Mouse (Mus musculus) Patski (cell line): ENCODE measurements at regions not wholly inside any gene's neighbourhood (a gene's known extent, or its start where the extent isn't known, plus 50 kb on each side); places are given as distances from the start of the nearest gene placed in this dataset.

ENCODE experiments used
- ATAC-seq: fragments of 100-300 bp; one replicate; pipeline ENCODE4 v1.8.0; 2021
- CTCF ChIA-PET: fragments of 350-600 bp; sonication (Branson Sonifier 250); formaldehyde crosslinking; loops from one replicate; lab custom pipeline; 2022; ENCODE audit warnings: inconsistent platforms; lab: Charles Lee
- POLR2A ChIA-PET: fragments of 350-600 bp; sonication (Branson Sonifier 250); formaldehyde crosslinking; loops from one replicate; lab custom pipeline; 2022; ENCODE audit warnings: antibody characterized with exemption, inconsistent platforms; lab: Charles Lee
- DNase-seq: peaks from one replicate; pipeline ENCODE4 v3.0.0-alpha.2; 2011; ENCODE audit warnings: low read depth, low spot score
- H3K27me3 ChIP-seq: fragments of 371-371 bp; one replicate; pipeline ENCODE4 v1.5.1; 2021
- CTCF ChIP-seq: fragments of 100-300 bp; IDR thresholded peaks from one replicate; pipeline ENCODE4 v1.5.1; 2021
- in situ Hi-C: fragments of 300-500 bp; cut with MboI; formaldehyde crosslinking; loops from 3 replicates; pipeline ENCODE4 v1.11.1; 2018; ENCODE audit warnings: low pct_unique_long_range_greater_than_20kb, mixed read lengths

GRCm38 (mm10) chr12:31154608-31155011 is 80.9 kb downstream of the Fam110c start:
- TF ChIP-seq CTCF, result no peak
- ATAC-seq (no peak), DNase-seq (no peak)
- no peaks in the 10 kb centered on the region for H3K27me3 ChIP-seq
- ChIA-PET CTCF (interaction anchor here (1.6 kb wide), 1 partner anchor 14 kb away, joined by 5 read pairs; no protein-coding TSS in a partner anchor), POLR2A (no interaction called here)
- in situ Hi-C loops, result no loop called here

GRCm38 (mm10) chr12:31156154-31156720 is 82.6 kb downstream of the Fam110c start:
- no peak for DNase-seq
- ChIA-PET CTCF (no interaction called here), POLR2A (no interaction called here)
- in situ Hi-C loops, result no loop called here
- no peak for TF ChIP-seq CTCF
- no peaks in the 10 kb centered on the region for H3K27me3 ChIP-seq
- ATAC-seq, result peak; percentile 62

GRCm38 (mm10) chr12:31157453-31157852 is 83.1 kb upstream of the Gm6993 start:
- DNase-seq (no peak), ATAC-seq (no peak)
- no peak for TF ChIP-seq CTCF
- ChIA-PET CTCF (interaction anchor here (0.6 to 2.8 kb wide), 3 partner anchors 10 to 1031 kb away, joined by 3 to 15 read pairs (median 4); no protein-coding TSS in a partner anchor), POLR2A (interaction anchor here (0.6 kb wide), 1 partner anchor 113 kb away, joined by 3 read pairs; no protein-coding TSS in a partner anchor)
- H3K27me3 ChIP-seq, result no peaks in the 10 kb centered on the region
- in situ Hi-C loops, result no loop called here

GRCm38 (mm10) chr12:31157890-31158289 is 82.7 kb upstream of the Gm6993 start:
- TF ChIP-seq CTCF, result no peak
- CTCF ChIA-PET, result interaction anchor here (0.6 to 2.8 kb wide), 3 partner anchors 10 to 1031 kb away, joined by 3 to 15 read pairs (median 4); no protein-coding TSS in a partner anchor
- no peak for DNase-seq
- in situ Hi-C loops, result no loop called here
- ATAC-seq, result no peak
- POLR2A ChIA-PET, result interaction anchor here (0.6 kb wide), 1 partner anchor 113 kb away, joined by 3 read pairs; no protein-coding TSS in a partner anchor
- no peaks in the 10 kb centered on the region for H3K27me3 ChIP-seq

- in situ Hi-C loops, result no loop called here
- POLR2A ChIA-PET, result interaction anchor here (0.6 kb wide), 1 partner anchor 192 kb away, joined by 4 read pairs; no protein-coding TSS in a partner anchor
- no peak for ATAC-seq
- TF ChIP-seq CTCF, result no peak
- CTCF ChIA-PET, result interaction anchor here (2.8 kb wide), 1 partner anchor 10 kb away, joined by 15 read pairs; no protein-coding TSS in a partner anchor
- no peak for DNase-seq
- no peaks in the 10 kb centered on the region for H3K27me3 ChIP-seq
Measured at GRCm38 (mm10) chr12:31158885-31159284, 81.7 kb upstream of the Gm6993 start.

- no peak for TF ChIP-seq CTCF
- ATAC-seq (no peak), DNase-seq (no peak)
- in situ Hi-C loops, result no loop called here
- CTCF ChIA-PET, result interaction anchor here (2.8 kb wide), 1 partner anchor 9 kb away, joined by 15 read pairs; no protein-coding TSS in a partner anchor
- POLR2A ChIA-PET, result interaction anchor here (0.6 kb wide), 1 partner anchor 192 kb away, joined by 4 read pairs; no protein-coding TSS in a partner anchor
- H3K27me3 ChIP-seq, result no peaks in the 10 kb centered on the region
Measured at GRCm38 (mm10) chr12:31159378-31159777, 81.2 kb upstream of the Gm6993 start.

GRCm38 (mm10) chr12:31168221-31168890 is 72.2 kb upstream of the Gm6993 start:
- ChIA-PET POLR2A (interaction anchor here (1.2 kb wide), 1 partner anchor 98 kb away, joined by 3 read pairs; no protein-coding TSS in a partner anchor), CTCF (interaction anchor here (1.0 to 3.2 kb wide), 13 partner anchors 10 to 135 kb away, joined by 3 to 15 read pairs (median 4); no protein-coding TSS in a partner anchor)
- DNase-seq (no peak), ATAC-seq (no peak)
- H3K27me3 ChIP-seq, result no peaks in the 10 kb centered on the region
- peak; percentile 64 for TF ChIP-seq CTCF
- in situ Hi-C loops, result loop anchor here (5.0 kb wide), 1 partner anchor 99 kb away; the partner anchor contains the start of gene Lamb1

- TF ChIP-seq CTCF, result no peak
- in situ Hi-C loops, result no loop called here
- H3K27me3 ChIP-seq, result no peaks in the 10 kb centered on the region
- DNase-seq (no peak), ATAC-seq (no peak)
- POLR2A ChIA-PET, result no interaction called here
- CTCF ChIA-PET, result interaction anchor here (3.2 kb wide), 1 partner anchor 12 kb away, joined by 15 read pairs; no protein-coding TSS in a partner anchor
Measured at GRCm38 (mm10) chr12:31170111-31170510, 70.5 kb upstream of the Gm6993 start.

- no peaks in the 10 kb centered on the region for H3K27me3 ChIP-seq
- in situ Hi-C loops, result no loop called here
- TF ChIP-seq CTCF, result peak; percentile 49
- peak; percentile 99 for ATAC-seq
- CTCF ChIA-PET, result no interaction called here
- POLR2A ChIA-PET, result no interaction called here
- peak; percentile 49 for DNase-seq
Measured at GRCm38 (mm10) chr12:31170546-31171160, 69.9 kb upstream of the Gm6993 start.

GRCm38 (mm10) chr12:31171992-31172391 is 68.6 kb upstream of the Gm6993 start:
- no peak for ATAC-seq
- ChIA-PET CTCF (interaction anchor here (1.4 kb wide), 1 partner anchor 45 kb away, joined by 3 read pairs; no protein-coding TSS in a partner anchor), POLR2A (no interaction called here)
- no peak for TF ChIP-seq CTCF
- in situ Hi-C loops, result no loop called here
- no peak for DNase-seq
- no peaks in the 10 kb centered on the region for H3K27me3 ChIP-seq
